Mouse (Mus musculus) spleen, adult 18-20 months (tissue): ENCODE data around the gene Sept1.

Experiments used
- DNase-seq, 2 experiments: peaks; one replicate each; pipeline ENCODE4 v3.0.0; 2022; ENCODE audit warnings: mixed read lengths in 2 of 2

Gene Sept1

DNA sequence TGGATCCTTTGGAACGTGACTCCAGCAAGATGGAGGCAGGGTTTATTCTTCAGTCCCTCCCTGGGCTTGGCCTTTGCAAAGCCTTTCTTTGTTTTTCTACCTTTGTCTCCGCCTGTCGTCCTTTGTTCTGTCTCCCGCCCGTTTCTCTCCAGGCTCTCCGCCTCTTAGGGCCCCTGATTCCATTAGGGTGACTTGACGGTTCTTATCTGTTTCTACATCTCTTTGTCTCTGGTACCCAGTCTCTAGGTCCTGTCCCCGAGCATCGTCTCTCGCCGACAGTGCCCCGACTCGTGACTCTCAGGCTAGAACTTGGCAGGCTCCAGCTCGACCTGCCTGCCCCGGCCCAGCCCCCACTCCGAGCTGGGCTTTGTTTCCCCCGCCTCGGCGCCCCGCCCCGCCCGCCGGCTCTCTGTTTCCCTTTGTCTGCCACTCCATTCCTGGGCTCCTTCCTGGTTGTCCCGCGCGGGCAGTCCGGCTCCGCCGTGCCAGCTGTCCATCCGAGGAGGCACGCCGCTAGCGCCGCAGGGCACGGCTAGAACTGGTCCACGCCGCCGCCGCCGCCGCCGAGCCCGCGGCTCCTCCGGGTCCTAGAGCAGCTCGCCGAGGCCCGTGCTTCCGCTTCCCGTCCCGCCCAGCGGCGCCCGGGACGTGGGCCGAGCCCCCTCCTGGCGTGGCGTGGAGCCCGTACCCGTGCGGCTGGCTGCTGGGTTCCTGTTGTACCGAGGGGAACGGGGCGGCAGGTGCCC, at the start of gene Sept1, which contains the start of gene Zfp553:
TSS of gene Sept1 (minus strand) at position 509 of the 746 bp plus-strand sequence.
TSS of gene Zfp553 (plus strand) at position 440 of the 746 bp plus-strand sequence.
- peak; percentile 70 to 81 for DNase-seq

DNA sequence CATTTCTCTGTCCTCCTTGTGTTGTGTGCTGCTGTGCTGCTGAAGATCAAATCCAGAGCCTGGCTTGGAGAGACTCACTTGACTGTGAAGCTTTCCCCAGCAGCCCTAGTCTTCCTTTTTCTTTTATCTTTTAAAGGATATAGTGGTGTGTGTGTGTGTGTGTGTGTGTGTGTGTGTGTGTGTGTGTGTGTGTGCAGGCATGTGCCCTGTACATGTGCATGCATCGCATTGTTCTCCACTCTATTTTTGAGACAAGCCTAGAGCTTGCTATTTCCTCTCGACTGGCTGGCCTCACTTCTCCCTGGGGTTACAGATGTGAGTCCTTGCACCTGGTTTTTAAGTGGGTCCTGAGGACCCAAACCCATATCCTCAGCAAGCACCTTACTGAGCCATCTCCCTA, 49.3 kb upstream of the Sept1 start:
- DNase-seq = no peak

DNA sequence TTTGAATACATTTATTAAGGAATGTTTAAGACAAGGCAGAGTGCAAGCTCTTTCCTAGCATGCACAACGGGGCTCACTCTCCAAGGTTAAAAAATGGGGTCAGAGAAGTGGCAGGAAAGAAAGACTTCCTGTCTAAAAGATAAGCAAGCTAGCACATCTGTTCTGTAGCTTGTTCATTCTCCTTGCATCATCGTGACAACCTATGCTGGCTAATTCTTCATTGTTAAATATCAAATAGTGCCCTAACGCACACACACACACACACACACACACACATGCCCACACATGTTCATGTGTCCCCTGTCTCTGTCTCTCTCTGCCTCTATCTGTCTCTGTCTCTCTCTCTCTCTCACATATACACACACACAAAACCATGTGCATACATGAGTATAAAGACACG, 48.2 kb upstream of the Sept1 start:
- DNase-seq = no peak

DNA sequence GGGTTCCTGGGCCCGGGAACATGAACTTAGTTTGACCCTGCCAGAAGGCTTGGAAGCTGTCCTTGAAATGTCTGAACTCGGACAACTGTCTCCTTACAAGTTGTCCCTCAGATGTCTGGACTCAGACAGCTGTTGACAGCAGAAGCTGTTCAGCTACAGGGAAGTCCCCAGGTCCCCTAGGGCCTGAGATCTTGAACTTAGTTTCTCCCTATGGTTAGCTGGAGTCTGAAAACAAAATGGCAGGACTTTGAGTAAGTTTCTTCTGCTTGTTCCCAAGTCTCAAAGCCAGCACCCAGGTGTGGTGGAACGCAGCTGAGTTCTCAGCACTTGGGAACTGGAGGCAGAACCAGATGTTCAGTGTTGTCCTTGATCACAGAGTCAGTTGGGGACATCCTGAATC, 47.2 kb upstream of the Sept1 start:
- no peak for DNase-seq

DNA sequence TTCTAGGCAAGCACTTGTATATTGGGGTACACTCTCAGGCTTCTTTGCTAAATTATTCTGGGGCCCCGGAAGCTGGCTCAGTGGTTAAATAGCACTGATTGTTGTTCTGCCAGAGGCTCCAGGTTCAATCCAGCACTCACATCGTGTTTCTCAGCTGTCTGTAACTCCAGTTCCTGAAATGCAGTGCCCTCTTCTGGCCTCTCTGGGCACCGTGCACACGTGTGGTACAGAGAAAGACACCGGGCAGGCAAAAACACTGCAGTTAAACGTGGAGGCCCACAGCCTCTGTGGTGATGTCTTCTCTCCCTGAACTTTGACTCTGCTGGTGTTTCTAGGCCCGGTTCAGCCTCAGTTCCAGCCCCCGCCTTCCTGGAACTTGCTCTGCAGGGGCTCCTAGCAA, 45.4 kb upstream of the Sept1 start:
- peak; percentile 35 to 49 for DNase-seq

DNA sequence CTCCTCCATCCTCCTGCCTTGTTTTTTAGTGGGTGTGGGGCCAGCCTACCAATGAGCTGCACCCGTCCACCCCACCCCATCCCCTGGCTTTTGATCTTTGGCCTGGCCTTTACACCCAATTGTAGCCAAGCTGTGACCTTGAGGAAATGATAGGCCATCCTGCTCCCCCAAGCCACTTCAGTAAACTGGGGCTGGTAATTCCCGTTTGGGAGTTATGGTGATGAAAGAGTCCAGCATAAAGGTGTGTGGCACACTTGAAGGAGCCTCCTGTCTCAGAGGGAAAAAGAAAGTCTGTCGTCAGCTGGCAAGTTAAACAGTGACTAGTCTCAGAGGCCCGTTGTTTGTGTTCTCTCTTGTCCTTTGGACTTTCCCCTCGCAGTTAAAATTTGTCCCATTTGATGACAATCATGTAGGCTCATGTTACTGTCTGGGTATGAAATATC, 43.6 kb upstream of the Sept1 start:
- DNase-seq = no peak

DNA sequence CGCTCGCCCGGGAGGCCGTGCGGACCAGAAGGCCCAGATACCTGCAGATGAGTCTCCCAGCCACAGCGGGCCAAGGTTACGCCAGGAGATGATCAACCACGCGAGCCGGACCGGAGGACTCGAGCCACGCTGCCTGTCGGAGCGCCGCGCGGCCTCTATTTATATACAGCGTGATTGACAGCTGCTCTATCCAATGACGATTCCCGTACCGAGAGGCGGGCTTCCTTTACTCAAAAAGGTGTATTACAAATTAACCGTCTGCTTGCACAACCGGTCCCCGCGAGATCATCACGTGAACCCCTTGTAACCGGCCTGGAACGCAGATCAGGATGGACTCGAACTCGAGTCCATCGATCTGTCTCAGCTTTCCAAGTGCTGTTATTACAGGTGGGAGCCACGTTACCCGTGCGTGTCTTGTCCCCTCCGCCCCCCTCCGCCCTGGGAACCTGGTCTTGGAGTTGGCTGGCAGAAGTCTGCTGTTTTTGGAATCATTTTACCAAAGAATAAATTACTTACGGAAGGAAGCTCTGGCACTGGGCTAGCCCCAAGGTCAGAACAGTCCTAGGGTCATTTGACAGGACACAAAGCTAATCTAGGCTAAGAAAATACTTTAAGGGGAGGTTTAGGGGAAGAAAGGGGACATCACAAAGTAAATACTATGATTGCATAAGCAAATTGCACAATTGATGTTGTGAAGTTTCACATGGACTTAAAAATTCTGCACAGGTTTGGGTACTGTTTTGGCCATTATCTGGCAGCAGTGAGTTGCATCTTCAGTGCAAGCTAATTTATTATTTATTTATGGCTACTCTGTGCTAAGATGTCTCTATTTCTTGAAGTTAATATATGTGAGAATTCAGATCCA, 41.2 kb upstream of the Sept1 start, which contains the start of gene Sephs2:
TSS of gene Sephs2 (minus strand) at position 131 of the 865 bp plus-strand sequence.
- DNase-seq = peak; percentile 89 to 94

DNA sequence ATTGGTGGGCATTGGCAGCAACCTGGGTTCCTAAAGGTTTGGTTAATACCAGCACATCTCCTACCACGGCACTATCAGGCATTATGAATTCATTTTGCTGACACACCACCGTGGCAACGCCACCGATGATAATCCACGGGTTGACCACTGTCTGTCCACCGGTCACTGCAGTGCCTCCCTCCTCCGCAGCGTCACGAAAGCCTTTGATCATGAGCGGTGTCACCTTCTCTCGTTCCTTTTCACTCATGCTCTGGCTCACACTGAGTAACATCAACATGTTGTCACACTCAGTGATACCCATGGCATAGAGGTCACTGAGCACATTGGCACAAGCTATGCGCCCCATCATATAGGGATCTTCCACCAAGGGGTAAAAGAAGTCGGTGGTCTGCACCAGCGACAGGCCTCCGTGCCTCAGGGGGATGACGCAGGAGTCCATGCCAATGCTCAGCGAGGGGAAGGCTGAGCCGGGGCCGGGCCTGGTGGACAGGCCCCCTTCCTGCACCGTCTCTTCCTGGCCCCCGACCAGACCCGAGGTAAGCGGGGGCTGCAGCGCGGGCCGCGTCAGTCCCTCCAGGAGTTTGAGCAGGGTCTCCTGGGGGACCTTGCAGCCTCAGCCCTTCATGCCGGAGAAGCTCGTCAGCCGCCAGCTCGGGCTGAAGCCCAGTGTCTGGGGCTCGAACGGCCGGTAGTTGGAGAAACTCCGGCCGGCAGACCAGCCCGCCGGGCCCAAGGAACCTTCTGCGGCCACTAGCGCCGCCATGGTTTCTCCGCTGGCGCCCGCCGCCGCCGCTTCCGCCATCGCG, 40.4 kb upstream of the Sept1 start:
- no peak for DNase-seq

DNA sequence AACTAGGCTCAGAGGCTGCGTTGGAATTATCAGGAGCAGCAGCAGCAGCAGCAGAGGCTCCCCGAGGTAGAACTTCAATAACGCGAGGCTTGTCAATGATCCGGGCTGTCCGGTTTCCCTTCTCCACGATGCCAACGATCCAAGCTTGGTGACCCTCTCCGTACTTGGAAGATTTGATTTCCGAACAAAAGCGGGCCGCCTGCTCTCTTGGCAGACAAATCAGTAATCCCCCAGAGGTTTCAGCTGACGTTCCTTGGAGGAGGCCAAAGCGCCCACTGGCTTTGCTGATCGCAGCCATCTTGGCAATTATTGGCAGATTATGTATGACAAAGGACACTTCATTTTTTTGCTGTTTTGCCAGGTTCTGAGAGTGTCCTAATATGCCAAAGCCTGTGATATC, 39.6 kb upstream of the Sept1 start:
- no peak for DNase-seq

DNA sequence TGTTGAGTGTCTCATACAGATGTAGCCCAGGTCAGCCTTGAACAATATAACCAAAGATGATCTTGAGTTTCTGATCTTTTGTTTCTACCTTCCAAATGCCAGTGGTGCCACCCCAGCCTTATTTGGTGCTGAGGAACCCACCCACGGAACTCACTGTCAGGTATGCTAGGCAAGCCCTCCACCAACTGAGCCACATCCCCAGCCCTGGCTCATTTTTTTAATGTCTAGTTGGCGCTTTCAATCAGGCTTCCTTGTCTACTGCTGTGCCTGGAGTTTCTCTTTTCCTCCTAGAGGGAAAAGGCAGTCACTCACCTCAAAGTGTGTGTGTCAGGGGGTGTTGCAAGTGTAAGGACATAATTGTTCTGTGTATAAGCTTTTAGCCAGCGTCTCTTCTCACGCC, 38.2 kb upstream of the Sept1 start:
- no peak for DNase-seq

DNA sequence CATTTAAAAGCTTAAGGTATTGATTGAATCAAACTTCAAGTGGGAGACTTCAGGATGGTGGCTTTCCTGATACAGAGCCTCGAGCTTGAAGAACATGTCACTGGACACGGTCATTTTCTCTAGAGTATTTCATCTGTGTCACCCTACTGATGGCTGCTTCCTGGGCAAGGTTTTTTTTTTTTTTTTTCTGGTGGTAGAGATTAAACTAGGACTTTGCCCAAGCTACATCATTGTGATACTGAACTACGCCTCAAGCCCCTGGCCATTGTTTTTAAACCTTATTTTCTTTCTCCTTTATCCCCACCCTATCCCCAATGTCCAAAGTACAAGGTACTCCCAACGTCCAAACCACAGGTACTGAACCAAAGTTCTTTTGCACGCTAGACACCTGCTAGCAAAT, 37.7 kb upstream of the Sept1 start:
- no peak for DNase-seq

DNA sequence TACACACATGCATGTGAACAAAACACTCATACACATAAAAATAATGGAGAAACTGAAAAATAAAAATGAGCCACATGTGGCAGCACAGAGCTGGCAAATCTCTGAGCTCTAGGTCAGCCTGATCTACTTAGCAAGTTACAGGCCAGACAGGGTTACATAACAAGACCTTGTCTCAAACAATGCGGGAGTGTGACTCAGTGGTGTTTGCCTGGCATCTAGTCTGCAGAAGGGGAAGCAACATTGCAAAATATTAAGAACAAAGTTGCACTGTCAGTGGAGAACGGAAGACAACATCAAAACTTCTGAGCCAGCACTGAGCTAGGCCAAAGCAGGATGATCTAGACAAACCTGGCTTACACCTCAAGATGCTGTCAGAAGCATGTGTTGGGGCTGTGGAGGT, 37.3 kb upstream of the Sept1 start:
- no peak for DNase-seq

DNA sequence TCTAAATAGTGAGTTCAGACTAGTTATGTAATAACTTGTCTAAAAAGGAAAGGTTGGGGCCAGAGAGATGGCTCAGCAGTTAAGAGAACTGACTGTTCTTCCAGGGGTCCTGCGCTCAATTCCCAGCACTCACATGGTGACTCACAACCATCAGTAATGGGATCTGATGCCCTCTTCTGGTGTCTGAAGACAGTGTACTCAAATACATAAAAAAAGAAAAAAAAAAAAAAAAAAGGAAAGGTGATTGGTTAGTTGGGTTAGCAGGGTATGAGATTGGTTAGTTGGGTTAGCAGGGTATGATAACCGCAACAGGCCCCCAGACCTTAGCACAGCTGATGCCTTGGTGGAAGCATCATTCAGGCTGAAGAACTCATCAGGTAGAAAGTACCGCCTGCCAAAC, 30.6 kb upstream of the Sept1 start:
- no peak for DNase-seq

DNA sequence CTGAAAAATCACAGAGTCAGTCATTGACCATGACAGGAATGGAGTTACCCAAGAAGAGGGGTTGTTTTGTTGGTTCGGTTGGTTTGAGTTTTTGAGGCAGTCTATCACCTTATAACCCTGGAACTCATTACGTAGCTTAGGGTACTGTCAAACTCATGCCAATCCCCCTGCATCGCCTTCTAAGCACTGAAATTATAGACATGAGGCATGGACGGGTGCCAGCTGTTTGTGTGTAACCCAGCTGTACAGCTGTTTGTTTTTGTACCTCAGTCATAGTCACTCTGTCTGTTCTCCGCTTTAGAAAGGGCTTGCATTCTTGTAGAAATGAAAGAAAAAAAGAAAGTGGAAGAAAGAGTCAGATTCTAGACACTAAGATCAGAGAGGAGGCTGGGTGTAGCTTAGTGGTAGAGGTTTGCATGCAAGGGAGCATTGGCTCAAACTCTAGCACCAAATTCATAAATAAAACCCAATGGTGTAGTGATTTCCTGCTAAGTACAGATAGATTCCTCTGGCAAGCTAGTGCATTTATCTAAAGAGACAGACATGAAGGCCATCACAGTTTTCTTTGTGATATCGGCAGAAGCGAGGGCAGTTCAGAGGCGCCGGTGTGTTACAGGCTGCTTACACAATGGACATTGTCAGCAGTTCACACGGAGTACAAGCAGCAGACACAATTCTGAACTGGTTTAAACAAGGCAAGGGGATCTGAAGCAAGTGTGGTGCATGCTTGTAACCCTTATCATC, 29.5 kb upstream of the Sept1 start:
- DNase-seq = no peak

DNA sequence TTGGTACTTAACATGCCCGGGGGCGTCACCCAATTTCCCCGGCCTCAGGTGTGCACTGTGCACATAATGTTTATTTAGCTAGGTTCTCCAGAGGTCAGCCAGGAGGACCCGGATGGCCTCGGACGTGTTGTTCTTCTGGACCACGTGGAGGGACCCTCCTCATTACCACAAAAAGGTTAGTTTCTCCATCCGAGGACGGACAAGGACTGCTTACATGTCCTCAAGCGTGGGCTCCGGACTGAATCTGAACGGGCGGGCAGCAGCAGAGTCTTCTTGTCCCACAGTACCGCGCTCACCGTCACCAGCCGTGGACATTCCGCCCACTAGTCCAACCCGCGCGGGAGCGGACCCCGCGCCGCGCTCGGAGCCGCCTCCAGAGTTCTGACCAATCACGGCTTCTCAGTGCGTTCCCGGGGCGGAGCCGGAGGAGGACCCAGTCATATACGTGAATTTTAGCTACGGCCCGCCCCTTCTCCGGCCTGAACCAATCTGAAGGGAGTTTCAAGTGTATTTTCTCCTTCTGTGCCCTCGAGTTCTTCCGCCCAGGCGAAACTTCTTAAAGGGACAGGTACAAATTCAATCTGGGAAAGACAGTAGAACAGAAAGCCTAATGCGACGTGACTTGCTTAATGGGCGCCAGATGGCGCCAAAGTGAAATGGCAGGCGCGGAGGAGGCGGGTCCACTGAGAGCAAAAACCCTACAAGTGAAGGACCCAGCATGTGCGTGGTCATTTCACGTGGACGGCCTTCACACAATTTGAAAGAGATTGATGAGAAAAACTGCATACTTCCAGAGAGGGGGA, 27.6 kb upstream of the Sept1 start, which contains the start of gene Dctpp1:
TSS of gene Dctpp1 (minus strand) at position 401 of the 803 bp plus-strand sequence.
- peak; percentile 93 to 94 for DNase-seq

DNA sequence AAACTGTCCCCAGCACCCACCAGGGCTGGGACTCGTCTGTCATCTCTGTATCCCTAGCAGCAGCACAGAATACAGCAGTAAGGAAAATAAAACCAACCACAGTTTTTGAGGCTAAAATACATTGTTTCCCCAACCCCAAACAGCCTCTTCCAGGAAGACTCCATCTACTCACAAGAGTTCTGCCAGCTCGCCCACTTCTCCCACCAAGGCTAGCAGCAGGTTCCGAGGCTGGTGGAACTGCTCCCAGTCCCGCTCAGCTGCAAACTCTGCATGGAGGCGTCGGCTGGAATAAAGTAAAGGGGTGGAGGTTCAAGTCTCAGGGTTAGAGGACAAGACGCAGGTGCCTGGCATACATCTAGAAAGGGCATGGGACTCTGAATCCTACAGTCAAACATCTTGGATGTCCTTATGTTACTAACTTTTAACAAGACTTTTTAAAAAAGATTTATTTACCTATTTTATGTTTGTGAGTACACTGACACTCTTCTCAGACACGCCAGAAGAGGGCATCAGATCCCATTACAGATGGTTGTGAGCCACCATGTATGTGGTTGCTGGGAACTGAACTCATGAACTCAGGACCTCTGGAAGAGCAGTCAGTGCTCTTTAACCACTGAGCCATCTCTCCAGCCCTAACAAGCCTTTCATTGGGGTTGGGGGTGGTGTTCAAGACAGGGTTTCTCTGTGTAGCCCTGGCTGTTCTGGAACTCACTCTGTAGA, 26.4 kb upstream of the Sept1 start:
- DNase-seq = no peak

DNA sequence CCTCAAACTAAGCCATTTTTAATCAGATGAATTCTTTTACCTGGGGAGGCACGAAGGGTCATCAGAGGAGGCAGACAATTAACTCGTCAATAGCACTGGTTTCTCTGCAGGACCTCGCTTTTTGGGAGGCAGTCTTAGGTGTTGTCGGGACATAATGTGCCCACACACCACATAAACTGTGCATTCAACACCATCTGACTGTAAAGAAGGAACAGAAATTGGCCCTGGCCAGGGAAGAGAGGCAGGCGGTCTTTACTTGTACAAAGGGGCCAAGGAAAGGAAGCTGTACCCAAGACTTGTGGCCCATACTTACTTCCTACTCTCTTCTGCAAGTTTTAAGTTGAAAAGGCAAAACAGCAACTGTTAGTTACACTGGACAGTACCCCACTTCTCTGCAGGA, 23.6 kb upstream of the Sept1 start:
- no peak for DNase-seq

DNA sequence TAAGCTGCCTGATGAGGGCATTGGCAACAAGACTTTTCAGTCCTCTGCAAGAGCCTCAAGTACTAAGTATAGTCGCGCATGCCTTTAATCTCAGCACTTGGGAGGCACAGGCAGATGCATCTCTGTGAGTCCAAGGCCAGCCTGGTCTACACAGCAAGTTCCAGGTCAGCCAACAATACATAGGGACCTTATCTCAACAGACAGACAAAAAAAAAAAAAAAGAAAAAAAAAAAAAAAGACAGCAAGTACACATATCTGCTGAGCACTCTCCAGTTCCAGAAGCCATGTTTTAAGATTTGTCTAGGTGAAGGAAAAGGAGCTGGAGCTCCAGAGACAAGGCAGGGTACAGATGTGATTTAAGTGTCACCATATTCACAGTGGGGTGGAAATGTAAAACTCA, 23.0 kb upstream of the Sept1 start:
- no peak for DNase-seq

DNA sequence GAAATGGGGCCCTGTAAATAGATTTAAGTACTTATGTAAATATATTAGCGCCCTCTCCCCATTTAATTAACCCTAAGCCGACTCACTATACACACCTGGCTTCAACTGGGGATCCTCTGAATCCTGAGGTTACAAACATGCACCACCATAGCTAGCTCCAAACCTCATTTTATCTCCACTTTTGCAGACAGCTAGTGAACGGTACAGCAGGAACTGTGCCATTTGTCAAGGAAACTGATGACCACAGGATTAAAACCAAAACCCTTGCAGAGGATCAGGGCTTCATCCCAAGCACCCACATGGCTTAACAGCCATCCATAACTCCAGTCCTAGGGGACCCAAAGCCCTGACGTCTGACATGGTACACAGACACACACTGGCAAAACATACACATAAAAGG, 22.1 kb upstream of the Sept1 start:
- DNase-seq = no peak
